Mouse (Mus musculus) forebrain, embryonic 15.5 days (tissue): ENCODE measurements around the gene Zfp64. TPM values are rescaled to one million over a fixed set of nuclear protein-coding genes. Genes with fewer than 3 reads are reported as not detected.

Experiments used
- ATAC-seq: fragments of 200-750 bp; cut with Nextera tagmentation; replicated peaks from 2 replicates; pipeline ENCODE4 v1.8.0; 2017; ENCODE audit warnings: mild to moderate bottlenecking, moderate TSS enrichment, moderate library complexity
- H3K27ac ChIP-seq: fragments of 300-500 bp; sonication (generic); replicated peaks from 2 replicates; pipeline ENCODE4 v1.5.1; 2015; ENCODE audit warnings: mild to moderate bottlenecking, inconsistent platforms
- H3K27me3 ChIP-seq: fragments of 300-500 bp; sonication (generic); 2 replicates; pipeline ENCODE4 v1.6.1; 2015; ENCODE audit warnings: inconsistent platforms
- H3K36me3 ChIP-seq: fragments of 300-500 bp; sonication (generic); 2 replicates; pipeline ENCODE4 v1.6.1; 2015; ENCODE audit warnings: mild to moderate bottlenecking, inconsistent platforms
- H3K4me1 ChIP-seq: fragments of 300-500 bp; sonication (generic); 2 replicates; pipeline ENCODE4 v1.6.1; 2015; ENCODE audit warnings: inconsistent platforms
- H3K4me2 ChIP-seq: fragments of 300-500 bp; sonication (generic); replicated peaks from 2 replicates; pipeline ENCODE4 v1.6.1; 2015; ENCODE audit warnings: mild to moderate bottlenecking, inconsistent platforms
- H3K4me3 ChIP-seq: fragments of 300-500 bp; sonication (generic); 2 replicates; pipeline ENCODE4 v1.5.1; 2015; ENCODE audit warnings: mild to moderate bottlenecking, inconsistent platforms
- H3K9ac ChIP-seq: fragments of 300-500 bp; sonication (generic); replicated peaks from 2 replicates; pipeline ENCODE4 v1.6.1; 2015; ENCODE audit warnings: mild to moderate bottlenecking, inconsistent platforms
- H3K9me3 ChIP-seq: fragments of 300-500 bp; sonication (generic); 2 replicates; pipeline ENCODE4 v1.6.1; 2016; ENCODE audit warnings: inconsistent platforms
- WGBS: fragments of 180-500 bp; shearing (Covaris S2); methylation state at CpG from one replicate; pipeline ENCODE4 v1.1.7; 2015; ENCODE audit warnings: mixed read lengths; 5-methylcytosine and 5-hydroxymethylcytosine counted together
- polyA plus RNA-seq: library from polyadenylated mRNA; unstranded; fragments of >200 nt; fragmentation: Nextera tagmentation; extraction: Ambion mirVana; gene quantifications from 2 replicates; pipeline ENCODE4 v1.2.1, GENCODE M21; 2015

The Zfp64 gene
- polyA plus RNA-seq, 1 experiment from 2014 or later, result 30.5 TPM

DNA sequence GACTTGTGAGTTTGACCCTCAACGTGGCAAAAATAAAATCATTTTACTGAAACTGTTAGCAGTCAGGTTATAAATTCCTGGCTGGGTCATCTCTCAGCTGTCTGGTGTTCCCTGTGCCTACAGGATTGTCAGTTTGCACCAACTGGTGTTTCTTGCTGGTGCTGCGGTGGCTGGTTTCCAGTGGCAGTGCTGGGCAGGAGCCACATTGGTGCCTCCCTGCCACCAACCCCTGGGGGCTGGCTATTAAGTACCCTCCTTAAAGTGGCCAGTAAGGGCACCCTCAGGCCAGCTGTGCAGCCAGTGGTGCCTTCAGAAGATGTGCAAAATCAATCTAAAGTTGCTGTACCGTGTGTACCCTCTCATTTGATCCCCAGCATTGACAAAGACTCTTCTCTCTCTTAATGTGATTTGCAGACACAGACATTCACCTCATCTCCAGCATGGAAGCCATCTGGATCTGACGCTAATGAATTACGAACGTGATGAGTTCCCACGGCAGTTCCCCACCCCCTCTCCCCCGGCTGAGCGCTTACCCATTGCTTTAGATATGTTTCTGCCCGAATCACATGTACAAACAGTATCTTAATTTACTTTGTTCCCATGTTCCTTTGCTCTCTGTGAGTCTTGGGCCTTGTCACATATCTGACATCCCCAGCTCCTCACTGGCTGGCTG, 16.0 kb downstream of the Zfp64 start:
- H3K4me3 ChIP-seq, result no peak overlapping the region
- no peak overlapping the region for H3K9ac ChIP-seq
- H3K36me3 ChIP-seq, result peaks cover 41% of the 10 kb centered on the region
- no peaks in the 10 kb centered on the region for H3K9me3 ChIP-seq
- H3K27ac ChIP-seq, result peak overlapping the region; percentile 70
- H3K4me2 ChIP-seq, result no peak overlapping the region
- no peak for ATAC-seq
- peaks cover 9% of the 10 kb centered on the region for H3K4me1 ChIP-seq
- 73% methylated on average over 10 of the region's 10 CpGs for WGBS
- no peaks in the 10 kb centered on the region for H3K27me3 ChIP-seq

DNA sequence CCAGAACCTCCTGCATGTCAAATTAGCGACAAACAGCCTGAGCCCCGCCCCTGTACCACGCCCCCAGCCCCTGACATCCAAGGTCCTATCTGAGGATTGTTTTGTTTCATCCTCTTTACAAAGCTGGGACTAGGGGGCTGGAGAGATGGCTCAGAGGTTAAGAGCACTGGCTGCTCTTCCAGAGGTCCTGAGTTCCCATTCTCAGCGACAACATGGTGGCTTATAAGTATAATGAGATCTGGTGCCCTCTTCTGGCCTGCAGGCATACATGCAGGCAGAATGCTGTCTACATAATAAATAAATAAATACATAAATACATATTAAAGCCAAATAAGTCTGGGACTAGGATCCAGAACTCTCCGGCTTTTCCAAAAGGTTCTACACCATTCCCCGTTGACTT, 18.5 kb downstream of the Zfp64 start:
- no peak overlapping the region for H3K4me2 ChIP-seq
- H3K9ac ChIP-seq, result no peak overlapping the region
- no peak for ATAC-seq
- peaks cover 9% of the 10 kb centered on the region for H3K4me1 ChIP-seq
- no peaks in the 10 kb centered on the region for H3K9me3 ChIP-seq
- WGBS, result 90% methylated on average over 6 of the region's 6 CpGs
- H3K36me3 ChIP-seq, result peaks cover 51% of the 10 kb centered on the region
- H3K27me3 ChIP-seq, result no peaks in the 10 kb centered on the region
- H3K27ac ChIP-seq, result no peak overlapping the region
- H3K4me3 ChIP-seq, result no peak overlapping the region

DNA sequence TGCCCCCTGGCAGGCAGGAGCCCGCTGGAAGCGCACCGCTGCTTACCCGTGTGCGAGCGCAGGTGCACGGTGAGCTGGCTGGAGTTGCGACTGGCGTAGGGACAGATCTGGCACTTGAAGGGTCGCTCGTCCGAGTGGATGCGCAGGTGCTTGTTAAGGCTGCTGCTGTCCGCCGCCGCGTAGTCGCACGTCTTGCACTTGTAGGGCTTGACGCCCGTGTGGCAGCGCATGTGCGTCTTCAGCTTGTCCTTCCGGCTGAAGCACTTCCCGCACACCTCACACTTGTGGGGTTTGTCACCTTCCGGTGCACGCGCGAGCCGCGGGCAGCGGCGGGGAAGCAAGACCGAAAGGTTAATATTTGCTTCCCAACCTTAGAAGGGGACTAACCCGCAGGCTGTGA, 20.2 kb downstream of the Zfp64 start:
- no peaks in the 10 kb centered on the region for H3K9me3 ChIP-seq

GRCm38 (mm10) chr2:168931686-168932085, 23.7 kb downstream of the Zfp64 start:
- no peak overlapping the region for H3K9ac ChIP-seq
- WGBS, result 94% methylated on average over 14 of the region's 14 CpGs

More for the DNA sequence above, 20.2 kb downstream of the Zfp64 start:
- 87% methylated on average over 35 of the region's 35 CpGs for WGBS
- Histone ChIP-seq H3K27me3 (no peaks in the 10 kb centered on the region), H3K27ac (no peak overlapping the region), H3K4me2 (no peak overlapping the region), H3K4me3 (no peak overlapping the region), H3K4me1 (peaks cover 9% of the 10 kb centered on the region), H3K36me3 (peaks cover 54% of the 10 kb centered on the region), H3K9ac (no peak overlapping the region)
- no peak for ATAC-seq

DNA sequence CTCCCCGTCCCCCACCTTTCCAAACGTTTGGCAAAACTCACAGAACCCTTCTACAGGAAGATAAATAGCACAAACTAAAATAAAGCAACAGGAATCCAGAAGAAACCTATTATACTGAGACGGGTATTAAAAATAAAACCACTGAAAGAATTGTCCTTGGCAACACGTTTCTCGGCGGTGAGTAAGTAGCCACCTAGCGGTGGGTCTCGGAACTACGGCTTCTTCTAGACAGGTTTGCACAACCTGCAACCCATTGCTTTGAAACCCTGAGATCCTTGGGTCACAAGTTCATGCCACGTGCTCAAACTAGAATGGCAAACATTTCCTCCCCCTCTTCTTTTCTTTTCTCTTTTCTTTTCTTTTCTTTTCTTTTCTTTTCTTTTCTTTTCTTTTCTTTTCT, 25.7 kb downstream of the Zfp64 start:
- Histone ChIP-seq H3K36me3 (peaks cover 30% of the 10 kb centered on the region), H3K27me3 (no peaks in the 10 kb centered on the region), H3K4me3 (no peak overlapping the region), H3K27ac (no peak overlapping the region), H3K4me2 (no peak overlapping the region), H3K4me1 (peaks cover 6% of the 10 kb centered on the region), H3K9me3 (no peaks in the 10 kb centered on the region), H3K9ac (no peak overlapping the region)
- WGBS, result 28% methylated on average over 10 of the region's 10 CpGs
- ATAC-seq, result no peak

More at GRCm38 (mm10) chr2:168931686-168932085, 23.7 kb downstream of the Zfp64 start:
- H3K9me3 ChIP-seq, result no peaks in the 10 kb centered on the region
- H3K27me3 ChIP-seq, result no peaks in the 10 kb centered on the region
- ATAC-seq, result no peak
- peaks cover 35% of the 10 kb centered on the region for H3K36me3 ChIP-seq
- H3K4me1 ChIP-seq, result no peaks in the 10 kb centered on the region
- H3K4me2 ChIP-seq, result no peak overlapping the region
- H3K4me3 ChIP-seq, result no peak overlapping the region
- H3K27ac ChIP-seq, result no peak overlapping the region

GRCm38 (mm10) chr2:168927401-168927800, 28.0 kb downstream of the Zfp64 start:
- no peak overlapping the region for H3K4me3 ChIP-seq
- H3K9ac ChIP-seq, result no peak overlapping the region
- H3K36me3 ChIP-seq, result peaks cover 14% of the 10 kb centered on the region; the same call in 1 of the 2 replicates
- peaks cover 6% of the 10 kb centered on the region for H3K4me1 ChIP-seq
- no peak overlapping the region for H3K4me2 ChIP-seq
- no peak overlapping the region for H3K27ac ChIP-seq
- no peaks in the 10 kb centered on the region for H3K9me3 ChIP-seq
- no peaks in the 10 kb centered on the region for H3K27me3 ChIP-seq
- 89% methylated on average over 7 of the region's 7 CpGs for whole genome bisulfite sequencing
- ATAC-seq, result no peak

GRCm38 (mm10) chr2:168926257-168926810, 29.1 kb downstream of the Zfp64 start:
- H3K36me3 ChIP-seq, result peaks cover 8% of the 10 kb centered on the region; the same call in 1 of the 2 replicates
- ATAC-seq, result no peak; the same call in 1 of the 2 replicates
- H3K9me3 ChIP-seq, result no peaks in the 10 kb centered on the region
- no peak overlapping the region for H3K27ac ChIP-seq
- no peaks in the 10 kb centered on the region for H3K27me3 ChIP-seq
- H3K4me3 ChIP-seq, result no peak overlapping the region
- H3K4me2 ChIP-seq, result no peak overlapping the region
- no peak overlapping the region for H3K9ac ChIP-seq
- WGBS, result 78% methylated on average over 37 of the region's 37 CpGs
- H3K4me1 ChIP-seq, result peaks cover 6% of the 10 kb centered on the region

GRCm38 (mm10) chr2:168923706-168924105, 31.7 kb downstream of the Zfp64 start:
- H3K9me3 ChIP-seq, result no peaks in the 10 kb centered on the region
- H3K4me2 ChIP-seq, result no peak overlapping the region
- H3K4me3 ChIP-seq, result no peak overlapping the region
- WGBS, result 13% methylated on average over 9 of the region's 9 CpGs
- no peak overlapping the region for H3K9ac ChIP-seq
- no peak for ATAC-seq
- no peak overlapping the region for H3K27ac ChIP-seq
- H3K36me3 ChIP-seq, result peaks cover 4% of the 10 kb centered on the region; the same call in 1 of the 2 replicates
- no peaks in the 10 kb centered on the region for H3K27me3 ChIP-seq
- peaks cover 6% of the 10 kb centered on the region for H3K4me1 ChIP-seq

DNA sequence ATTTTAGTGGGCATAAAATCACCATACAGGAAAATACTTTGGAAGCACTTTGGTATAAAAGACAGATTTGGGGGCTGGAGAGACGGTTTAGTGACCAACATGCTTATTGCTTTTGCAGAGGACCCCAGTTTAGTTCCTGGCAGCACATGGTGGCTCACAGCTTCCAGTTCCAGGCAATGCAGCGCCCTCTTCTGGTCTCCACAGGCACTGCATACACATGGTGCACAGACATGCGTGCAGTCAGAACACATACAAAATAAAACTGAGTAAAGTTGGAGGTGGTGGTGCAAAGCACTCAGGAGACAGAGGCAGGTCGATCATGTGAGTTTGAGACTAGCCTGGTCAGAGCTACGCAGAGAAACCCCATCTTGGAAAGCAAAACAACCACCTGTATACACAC, 32.9 kb downstream of the Zfp64 start:
- Histone ChIP-seq H3K4me2 (no peak overlapping the region), H3K27me3 (no peaks in the 10 kb centered on the region), H3K27ac (no peak overlapping the region), H3K36me3 (peaks cover 4% of the 10 kb centered on the region; the same call in 1 of the 2 replicates), H3K9me3 (no peaks in the 10 kb centered on the region), H3K9ac (no peak overlapping the region), H3K4me1 (peaks cover 6% of the 10 kb centered on the region), H3K4me3 (no peak overlapping the region)
- no peak for ATAC-seq
- 86% methylated on average over 5 of the region's 5 CpGs for WGBS

- Histone ChIP-seq H3K4me1 (no peaks in the 10 kb centered on the region), H3K9me3 (no peaks in the 10 kb centered on the region), H3K9ac (no peak overlapping the region), H3K27ac (no peak overlapping the region), H3K4me3 (no peak overlapping the region), H3K4me2 (no peak overlapping the region), H3K27me3 (no peaks in the 10 kb centered on the region), H3K36me3 (no peaks in the 10 kb centered on the region)
- WGBS, result 55% methylated on average over 15 of the region's 15 CpGs
- no peak for ATAC-seq
Observed at GRCm38 (mm10) chr2:168920007-168920406, 35.4 kb downstream of the Zfp64 start.

DNA sequence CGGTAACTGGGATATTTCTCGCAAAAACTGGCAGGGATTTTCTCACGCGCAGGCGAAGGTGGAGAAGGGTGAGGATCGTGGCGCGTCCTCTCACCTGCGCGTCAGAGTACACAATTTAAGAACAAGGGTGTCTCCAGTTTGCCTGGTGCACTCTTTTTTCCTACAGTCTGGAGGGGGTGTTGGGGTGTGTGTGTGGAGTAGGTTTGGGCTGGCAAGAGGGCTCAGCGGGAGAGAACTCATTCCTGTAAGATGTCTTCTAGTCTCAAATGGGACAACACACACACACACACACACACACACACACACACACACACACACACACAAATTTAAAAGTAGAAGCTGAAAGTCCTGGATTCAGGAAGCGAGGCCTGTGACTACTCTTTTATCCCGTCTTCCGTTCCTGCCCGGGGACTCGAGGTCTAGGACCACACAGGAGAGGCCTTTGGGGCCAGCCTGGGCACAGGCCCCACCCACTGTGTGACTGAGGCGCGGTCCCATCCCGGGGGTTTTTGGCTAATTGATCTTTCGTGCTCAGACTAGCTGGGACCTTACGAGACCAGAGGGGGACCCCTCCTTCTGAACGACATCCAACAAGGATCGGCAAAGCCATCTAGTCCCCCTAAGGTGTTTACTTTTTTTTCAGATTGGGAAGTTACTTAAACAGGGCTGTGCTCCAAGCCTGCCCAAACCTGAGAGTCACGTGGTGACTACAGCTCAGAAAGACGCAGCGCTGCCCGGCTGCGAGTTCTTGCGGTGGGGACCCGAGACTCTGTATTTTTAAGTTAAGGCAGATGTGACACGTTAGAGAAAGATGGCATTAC, 42.3 kb downstream of the Zfp64 start:
- H3K4me2 ChIP-seq, result peak overlapping the region; percentile 95
- H3K4me3 ChIP-seq, result peak overlapping the region; percentile 51
- no peak overlapping the region for H3K27ac ChIP-seq
- WGBS, result 1% methylated on average over 31 of the region's 31 CpGs
- H3K36me3 ChIP-seq, result no peaks in the 10 kb centered on the region
- peak; percentile 39; the same call in 1 of the 2 replicates for ATAC-seq
- no peaks in the 10 kb centered on the region for H3K9me3 ChIP-seq
- peaks cover 23% of the 10 kb centered on the region for H3K4me1 ChIP-seq
- peaks cover 43% of the 10 kb centered on the region for H3K27me3 ChIP-seq
- peak overlapping the region; percentile 43 for H3K9ac ChIP-seq
